Mouse (Mus musculus) lung, embryonic 14.5 days (tissue): ENCODE data around the gene Hhat. TPM values are rescaled to one million over a fixed set of nuclear protein-coding genes. Genes with fewer than 3 reads are reported as not detected.

Experiments used
- ATAC-seq: fragments of 200-750 bp; cut with Nextera tagmentation; 2 replicates; pipeline ENCODE4 v1.8.0; 2017; ENCODE audit warnings: mild to moderate bottlenecking, moderate TSS enrichment, moderate library complexity; ENCODE audit not compliant: insufficient read depth
- DNase-seq: peaks from one replicate; pipeline ENCODE4 v3.0.0-alpha.2; 2015
- H3K27ac ChIP-seq: fragments of 300-500 bp; sonication (generic); 2 replicates; pipeline ENCODE4 v1.5.1; 2014; ENCODE audit warnings: low read depth, mild to moderate bottlenecking, moderate library complexity
- H3K27me3 ChIP-seq: fragments of 300-500 bp; sonication (generic); 2 replicates; pipeline ENCODE4 v1.6.1; 2014; ENCODE audit warnings: low read length, control low read depth; ENCODE audit not compliant: insufficient read depth
- H3K36me3 ChIP-seq: fragments of 300-500 bp; sonication (generic); 2 replicates; pipeline ENCODE4 v1.6.1; 2014; ENCODE audit warnings: control low read depth; ENCODE audit not compliant: insufficient read depth
- H3K4me1 ChIP-seq: fragments of 300-500 bp; sonication (generic); 2 replicates; pipeline ENCODE4 v1.6.1; 2014; ENCODE audit warnings: antibody characterized with exemption, control low read depth; ENCODE audit not compliant: insufficient read depth
- H3K4me2 ChIP-seq: fragments of 300-500 bp; sonication (generic); 2 replicates; pipeline ENCODE4 v1.6.1; 2014; ENCODE audit warnings: mild to moderate bottlenecking
- H3K4me3 ChIP-seq: fragments of 300-500 bp; sonication (generic); 2 replicates; pipeline ENCODE4 v1.5.1; 2014; ENCODE audit warnings: low read depth, low read length
- H3K9ac ChIP-seq: fragments of 300-500 bp; sonication (generic); 2 replicates; pipeline ENCODE4 v1.6.1; 2014
- H3K9me3 ChIP-seq: fragments of 300-500 bp; sonication (generic); 2 replicates; pipeline ENCODE4 v1.6.1; 2016; ENCODE audit warnings: low read depth, low read length, control low read depth
- CTCF ChIP-seq: IDR thresholded peaks from 2 replicates; pipeline ENCODE4 v1.5.1; 2016; ENCODE audit warnings: antibody characterized with exemption, low read depth
- WGBS: fragments of 180-500 bp; shearing (Covaris S2); extraction: QIAGEN DNeasy Blood & Tissue Kit; methylation state at CpG from one replicate; pipeline ENCODE4 v1.1.7; 2014; 5-methylcytosine and 5-hydroxymethylcytosine counted together
- polyA plus RNA-seq: library from polyadenylated mRNA; unstranded; fragments of >200 nt; fragmentation: Nextera tagmentation; extraction: Ambion mirVana; gene quantifications from 2 replicates; pipeline ENCODE4 v1.2.1, GENCODE M21; 2014

Hhat gene
- polyA plus RNA-seq, 1 experiment from 2014 or later: 12.8 TPM

DNA sequence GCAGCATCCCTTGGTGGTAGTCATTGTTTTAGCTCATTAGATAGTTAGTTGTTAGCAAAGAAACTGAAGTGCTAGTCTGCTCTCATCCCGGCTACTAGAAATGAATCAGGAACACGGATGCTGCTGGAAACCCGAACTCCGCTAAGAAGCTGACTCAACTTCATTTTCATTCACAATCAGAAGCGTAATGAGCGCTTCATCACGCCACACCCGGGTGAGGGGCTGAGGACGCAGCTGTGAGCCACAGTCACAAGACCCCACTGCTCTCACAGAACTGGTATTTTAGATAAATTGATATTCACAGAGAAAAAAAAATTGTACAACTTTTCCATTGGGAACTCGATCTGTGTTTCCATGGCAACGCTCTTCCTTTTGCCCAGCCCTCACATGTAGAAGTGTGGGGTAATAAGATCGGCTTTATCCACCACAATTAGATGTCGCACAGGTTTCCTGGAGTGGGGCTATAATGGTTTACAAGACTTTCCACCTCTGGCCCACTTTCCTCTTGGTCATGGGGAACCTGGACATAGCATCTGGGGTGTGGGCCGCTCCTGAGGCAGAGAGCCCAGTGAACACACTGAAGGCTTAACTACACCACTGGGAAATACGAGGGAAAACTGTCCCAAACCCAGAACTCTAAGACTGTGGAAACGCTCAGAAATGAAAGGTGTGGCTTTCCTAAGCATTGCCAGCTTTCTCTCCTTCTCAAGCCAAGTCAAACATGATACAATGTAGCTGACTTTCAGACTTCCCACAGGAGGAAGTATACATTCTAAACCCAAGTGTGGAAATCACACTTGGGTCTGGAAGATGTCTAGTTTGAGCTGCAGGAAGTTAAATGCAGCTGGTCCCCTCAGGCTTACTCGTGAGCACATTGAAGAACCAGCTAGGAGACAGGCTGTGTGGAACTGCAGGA lies 14.3 kb upstream of the Hhat start:
- no peak for ATAC-seq
- H3K4me2 ChIP-seq: no peak overlapping the region
- no peaks in the 10 kb centered on the region for H3K27me3 ChIP-seq
- H3K9me3 ChIP-seq: no peaks in the 10 kb centered on the region
- no peaks in the 10 kb centered on the region for H3K36me3 ChIP-seq
- no peak overlapping the region for H3K4me3 ChIP-seq
- H3K9ac ChIP-seq: no peak overlapping the region
- WGBS: 58% methylated on average over 17 of the region's 17 CpGs
- peak; percentile 63 for DNase-seq
- peak overlapping the region; percentile 24; the same call in 1 of the 2 replicates for H3K27ac ChIP-seq
- TF ChIP-seq CTCF: no peak
- H3K4me1 ChIP-seq: peaks cover 29% of the 10 kb centered on the region

DNA sequence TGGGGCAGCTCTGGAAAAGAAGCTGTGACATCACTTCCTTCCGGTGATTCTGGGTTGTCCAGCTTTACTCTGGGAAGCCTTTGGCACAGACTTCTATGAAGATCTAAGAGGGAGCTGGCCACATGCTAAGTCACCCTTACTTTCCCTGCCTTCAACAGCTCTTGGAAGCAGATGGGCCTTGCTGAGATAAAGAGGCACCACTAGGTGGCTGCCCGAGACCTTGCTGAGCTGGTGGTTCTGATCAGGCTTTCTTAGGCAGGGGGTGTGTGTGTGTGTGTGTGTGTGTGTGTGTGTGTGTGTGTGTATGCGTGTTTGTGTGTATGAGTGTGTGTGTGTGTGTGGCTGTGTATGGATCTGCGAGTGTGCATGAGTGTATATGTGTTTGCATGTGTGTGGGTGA lies 13.4 kb upstream of the Hhat start:
- Histone ChIP-seq H3K27ac (peak overlapping the region; percentile 36; the same call in 1 of the 2 replicates), H3K4me1 (peaks cover 29% of the 10 kb centered on the region), H3K4me2 (no peak overlapping the region), H3K27me3 (no peaks in the 10 kb centered on the region), H3K4me3 (no peak overlapping the region), H3K9ac (no peak overlapping the region), H3K9me3 (no peaks in the 10 kb centered on the region), H3K36me3 (no peaks in the 10 kb centered on the region)
- 19% methylated on average over 4 of the region's 4 CpGs for WGBS
- peak; percentile 87 for DNase-seq
- ATAC-seq: peak; percentile 25
- peak; percentile 95 for TF ChIP-seq CTCF

DNA sequence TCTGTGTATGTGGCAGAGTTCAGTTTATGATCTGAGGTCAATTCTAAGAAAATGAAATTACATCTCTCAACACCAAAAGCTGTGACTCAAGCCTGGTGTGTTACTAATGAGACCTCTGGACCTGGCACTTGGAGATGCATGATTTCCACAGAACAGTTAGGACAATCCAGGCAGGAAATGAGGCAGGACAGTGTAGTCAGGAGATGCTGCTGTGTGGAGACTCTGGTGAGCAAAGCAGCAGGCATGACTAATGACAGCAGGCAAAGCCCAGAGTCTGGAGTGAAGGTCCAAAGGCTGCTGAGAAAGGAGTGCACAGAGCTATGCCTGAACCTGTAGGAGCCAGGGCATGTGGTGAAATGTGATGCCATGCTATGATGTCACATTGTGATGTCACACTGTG lies 10.2 kb upstream of the Hhat start:
- Histone ChIP-seq H3K4me3 (no peak overlapping the region), H3K27ac (no peak overlapping the region), H3K4me2 (no peak overlapping the region), H3K9me3 (no peaks in the 10 kb centered on the region), H3K36me3 (no peaks in the 10 kb centered on the region), H3K27me3 (no peaks in the 10 kb centered on the region), H3K9ac (no peak overlapping the region), H3K4me1 (peaks cover 16% of the 10 kb centered on the region)
- TF ChIP-seq CTCF: no peak
- DNase-seq: no peak
- no peak for ATAC-seq

DNA sequence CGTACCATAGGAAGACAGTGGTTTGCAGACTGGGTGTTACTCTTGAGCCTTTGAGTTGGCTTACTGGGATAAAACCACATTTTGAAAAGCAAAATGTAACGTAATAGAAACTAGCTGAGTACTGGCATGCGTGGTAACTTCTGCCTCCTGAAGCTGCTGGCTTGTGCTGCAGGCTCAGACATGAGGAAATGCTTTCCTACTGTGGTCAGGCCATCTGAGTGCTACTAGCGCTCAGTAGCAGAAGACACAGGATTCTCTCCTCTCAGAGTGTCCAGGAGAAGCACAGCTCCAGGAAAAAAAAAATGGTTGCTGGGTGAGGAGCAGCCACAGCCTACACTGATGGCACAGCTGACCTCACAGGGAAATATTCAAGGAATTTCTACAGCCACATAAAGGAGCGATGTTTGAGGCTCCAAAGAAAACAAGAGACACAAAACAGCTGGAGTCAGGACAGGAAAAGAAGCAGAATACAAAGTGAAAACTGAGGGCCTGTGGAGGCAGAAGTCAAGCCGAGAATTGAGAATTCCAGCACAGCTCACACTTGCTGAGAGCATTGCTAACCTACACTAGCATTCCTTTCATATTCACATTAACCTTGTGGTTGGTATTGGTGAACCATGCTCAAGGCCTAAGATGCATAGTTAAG lies 8.0 kb upstream of the Hhat start:
- 28% methylated on average over 6 of the region's 6 CpGs for WGBS
- ATAC-seq (peak; percentile 77), DNase-seq (peak; percentile 70)

DNA sequence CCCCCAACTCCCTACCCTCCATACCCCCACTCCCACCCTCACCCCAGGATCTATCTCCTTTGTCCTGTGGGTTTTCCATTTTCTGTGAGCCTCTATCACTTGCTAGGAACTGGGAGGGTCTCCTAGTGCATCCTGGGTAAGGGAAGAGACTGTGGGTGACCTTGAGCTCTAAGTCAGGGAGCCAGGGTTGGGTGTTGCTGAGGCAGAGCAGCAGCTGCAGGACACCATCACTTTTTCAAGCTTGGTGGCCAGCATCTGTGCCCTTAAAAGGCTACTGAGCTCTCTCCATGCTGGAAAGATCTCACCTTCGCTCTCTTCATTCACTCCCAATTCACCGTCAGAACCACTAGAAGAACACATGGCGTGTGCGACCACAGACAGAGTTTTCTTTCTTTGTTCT lies 7.2 kb upstream of the Hhat start:
- DNase-seq (no peak), ATAC-seq (no peak)
- no peak overlapping the region for H3K4me2 ChIP-seq
- H3K4me3 ChIP-seq: no peak overlapping the region
- peak overlapping the region; percentile 34; the same call in 1 of the 2 replicates for H3K27ac ChIP-seq
- H3K36me3 ChIP-seq: no peaks in the 10 kb centered on the region
- no peak for TF ChIP-seq CTCF
- H3K4me1 ChIP-seq: no peaks in the 10 kb centered on the region; the same call in 1 of the 2 replicates
- H3K27me3 ChIP-seq: no peaks in the 10 kb centered on the region
- H3K9ac ChIP-seq: no peak overlapping the region
- 94% methylated on average over 4 of the region's 4 CpGs for WGBS
- H3K9me3 ChIP-seq: no peaks in the 10 kb centered on the region

More for the DNA sequence above, 8.0 kb upstream of the Hhat start:
- H3K27me3 ChIP-seq: no peaks in the 10 kb centered on the region
- H3K9ac ChIP-seq: no peak overlapping the region
- H3K27ac ChIP-seq: peak overlapping the region; percentile 34; the same call in 1 of the 2 replicates
- TF ChIP-seq CTCF: no peak
- no peak overlapping the region for H3K4me2 ChIP-seq
- no peaks in the 10 kb centered on the region for H3K9me3 ChIP-seq
- H3K4me1 ChIP-seq: peaks cover under 1% of the 10 kb centered on the region
- H3K36me3 ChIP-seq: no peaks in the 10 kb centered on the region
- no peak overlapping the region for H3K4me3 ChIP-seq

DNA sequence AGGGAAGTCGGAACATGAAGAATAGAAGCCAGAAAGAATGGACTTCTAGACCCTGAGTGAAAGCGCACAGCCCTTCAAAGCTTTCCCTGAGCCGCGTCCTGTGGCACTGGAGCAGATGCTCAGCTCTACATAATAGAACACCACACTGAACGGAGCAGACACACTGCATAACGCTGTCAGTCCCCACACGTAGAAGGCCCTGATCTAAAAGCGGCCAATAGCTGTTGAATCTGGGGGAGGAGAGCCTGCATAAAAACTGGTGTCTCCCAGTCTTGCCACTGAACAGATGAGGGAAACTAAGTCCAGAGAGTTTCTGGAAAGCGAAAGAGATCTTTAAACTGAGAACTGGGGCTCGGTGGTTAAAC lies 911 bp downstream of the Hhat start:
- DNase-seq (peak; percentile 77), ATAC-seq (peak; percentile 73)
- H3K4me3 ChIP-seq: peak overlapping the region; percentile 67
- H3K9me3 ChIP-seq: no peaks in the 10 kb centered on the region
- H3K27me3 ChIP-seq: no peaks in the 10 kb centered on the region
- 0 out of 2 replicates have a peak, but pooled peaks cover 6% of the 10 kb centered on the region for H3K4me1 ChIP-seq
- H3K27ac ChIP-seq: peak overlapping the region; percentile 95
- H3K4me2 ChIP-seq: peak overlapping the region; percentile 99
- TF ChIP-seq CTCF: no peak
- peak overlapping the region; percentile 98 for H3K9ac ChIP-seq
- WGBS: 17% methylated on average over 10 of the region's 10 CpGs
- no peaks in the 10 kb centered on the region for H3K36me3 ChIP-seq

DNA sequence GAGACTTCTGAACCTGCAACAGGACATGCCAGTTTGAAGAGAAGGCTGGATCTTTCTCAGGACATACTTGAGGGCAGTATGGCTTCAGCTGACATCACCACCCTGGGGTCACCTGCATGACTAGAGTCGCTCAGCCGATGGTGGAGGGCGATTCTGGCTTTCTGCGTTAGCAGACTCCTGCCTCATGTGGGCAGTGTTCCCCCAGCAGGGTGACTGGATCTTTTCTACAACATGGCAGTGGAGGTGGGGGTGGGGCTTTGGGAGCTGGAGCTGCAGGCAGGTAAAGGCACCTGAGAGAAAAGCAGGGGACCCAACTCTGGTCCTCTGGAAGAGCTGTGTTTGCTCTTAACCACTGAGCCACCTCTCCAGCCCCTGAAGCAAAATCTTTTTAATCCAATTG lies 5.5 kb downstream of the Hhat start:
- Histone ChIP-seq H3K36me3 (no peaks in the 10 kb centered on the region), H3K27ac (no peak overlapping the region), H3K9ac (no peak overlapping the region), H3K4me1 (no peaks in the 10 kb centered on the region), H3K9me3 (no peaks in the 10 kb centered on the region), H3K4me3 (no peak overlapping the region), H3K4me2 (no peak overlapping the region), H3K27me3 (no peaks in the 10 kb centered on the region)
- 32% methylated on average over 4 of the region's 4 CpGs for WGBS
- ATAC-seq (no peak), DNase-seq (no peak)
- TF ChIP-seq CTCF: peak; percentile 58
